Mouse (Mus musculus) cortical plate, adult 2 months (tissue): Measurements from ENCODE around the gene Ugcg.

Experiments used
- CTCF ChIP-seq: fragments of 200-500 bp; IDR thresholded peaks from 2 replicates; pipeline ENCODE4 v1.5.1; 2011; ENCODE audit warnings: mild to moderate bottlenecking, control low read depth, low read length; ENCODE audit not compliant: insufficient read depth; ENCODE audit errors: extremely low read depth
- POLR2A ChIP-seq: fragments of 200-500 bp; IDR thresholded peaks from 2 replicates; pipeline ENCODE4 v1.6.1; 2011; ENCODE audit warnings: mild to moderate bottlenecking, low read length, control low read depth; ENCODE audit not compliant: insufficient read depth; ENCODE audit errors: extremely low read depth

DNA sequence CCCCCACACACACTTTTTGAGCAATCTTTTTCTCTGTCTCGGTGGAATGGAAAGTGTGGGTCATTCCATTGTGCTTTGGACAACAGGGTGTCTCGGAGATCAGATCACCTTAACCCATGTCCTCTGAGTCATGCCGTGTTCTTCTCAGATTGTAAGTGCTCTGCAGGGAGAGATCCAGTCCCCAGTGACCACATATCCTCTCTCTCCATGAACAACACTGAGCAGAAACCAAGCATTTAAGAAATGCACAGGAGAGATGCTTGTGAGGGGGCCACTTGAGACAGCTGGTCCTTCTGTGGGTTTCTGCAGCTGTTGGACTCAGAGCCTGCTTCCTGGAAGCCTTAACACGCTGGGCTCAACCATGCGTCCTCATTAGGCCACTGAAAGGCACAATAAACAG lies 66.9 kb downstream of the Ugcg start:
- TF ChIP-seq POLR2A: no peak
- no peak for TF ChIP-seq CTCF
